Mouse (Mus musculus): ENCODE results near the gene Rex2. TPM values are rescaled to one million over a fixed set of nuclear protein-coding genes. Genes with fewer than 3 reads are reported as not detected.
"Not testable (repeated sequence)": the region's sequence is repeated elsewhere in the genome, so short reads cannot be mapped to it uniquely, and the experiment has no call there.

Rex2 gene
- polyA plus RNA-seq (2017; shearing (Covaris generic)): under 1 TPM in 1 of 2 experiments, not detected in 1; 0.09 TPM

- not testable (repeated sequence) for ATAC-seq
Measured at GRCm38 (mm10) chr4:147021550-147021949, at the start of gene Rex2. Gene Rex2 (plus strand): TSS chr4:147021850.

GRCm38 (mm10) chr4:146976581-146976980 is 45.1 kb upstream of the Rex2 start:
- ATAC-seq: not testable (repeated sequence)

GRCm38 (mm10) chr4:147018400-147018799 is 3.2 kb upstream of the Rex2 start:
- ATAC-seq: not testable (repeated sequence)

GRCm38 (mm10) chr4:147026374-147026773 is 4.7 kb downstream of the Rex2 start:
- ATAC-seq: not testable (repeated sequence)

- not testable (repeated sequence) for ATAC-seq
Measured at GRCm38 (mm10) chr4:147031308-147032036, 9.8 kb downstream of the Rex2 start.

- ATAC-seq: not testable (repeated sequence)
Measured at GRCm38 (mm10) chr4:147063768-147064167, 42.1 kb downstream of the Rex2 start.

- ATAC-seq: not testable (repeated sequence)
Measured at GRCm38 (mm10) chr4:147065861-147066260, 44.2 kb downstream of the Rex2 start.

- ATAC-seq: not testable (repeated sequence)
Measured at GRCm38 (mm10) chr4:147066380-147066779, 44.7 kb downstream of the Rex2 start.

GRCm38 (mm10) chr4:147095641-147096040 is 74.0 kb downstream of the Rex2 start:
- ATAC-seq: not testable (repeated sequence)

GRCm38 (mm10) chr4:147101666-147102626 is 80.3 kb downstream of the Rex2 start:
- ATAC-seq: not testable (repeated sequence)

GRCm38 (mm10) chr4:147103814-147104213 is 82.2 kb downstream of the Rex2 start:
- not testable (repeated sequence) for ATAC-seq

Other genes starting within 250 kb of the Rex2 start
- gene Gm21411, start 112.3 kb upstream of the Rex2 start, polyA plus RNA-seq (2017; shearing (Covaris generic)): not detected
- not detected for gene Zfp989, start 49.9 kb upstream of the Rex2 start, polyA plus RNA-seq (2017; shearing (Covaris generic))
- gene Zfp991, start 110.2 kb downstream of the Rex2 start, polyA plus RNA-seq (2017; shearing (Covaris generic)): 10 to 100 TPM in 1 of 2 experiments, 1 to 10 TPM in 1; 5.4 to 10.4 TPM